Mouse (Mus musculus) layer of hippocampus, adult 18-20 months (tissue): ENCODE measurements around the gene Nfyc. TPM values are rescaled to one million over a fixed set of nuclear protein-coding genes. Genes with fewer than 3 reads are reported as not detected.

ENCODE experiments used
- DNase-seq, 2 experiments: peaks; one replicate each; pipeline ENCODE4 v3.0.0; 2022; ENCODE audit warnings: low spot score in 2 of 2
- total RNA-seq, 2 experiments: library from RNA; stranded (reverse); gene quantifications; 2 replicates each; pipeline ENCODE4 v1.2.3; 2021

The Nfyc gene
- total RNA-seq, 2 experiments from 2014 or later: 44.8 to 46.5 TPM

- peak; percentile 58 to 83 for DNase-seq
Observed at GRCm38 (mm10) chr4:120755299-120755698, 76.1 kb downstream of the Nfyc start.

- no peak for DNase-seq
Observed at GRCm38 (mm10) chr4:120749601-120750000, 81.8 kb downstream of the Nfyc start.

- DNase-seq: no peak
Observed at GRCm38 (mm10) chr4:120747941-120748866, 83.2 kb downstream of the Nfyc start, which contains the start of gene Kcnq4. Kcnq4 (minus strand) TSS chr4:120748612.

GRCm38 (mm10) chr4:120747243-120747792 lies 84.1 kb downstream of the Nfyc start:
- DNase-seq: no peak

- no peak for DNase-seq
Observed at GRCm38 (mm10) chr4:120746552-120747150, 84.7 kb downstream of the Nfyc start.

- no peak for DNase-seq
Observed at GRCm38 (mm10) chr4:120745731-120746551, 85.4 kb downstream of the Nfyc start.

GRCm38 (mm10) chr4:120743636-120744035 lies 87.7 kb downstream of the Nfyc start:
- no peak for DNase-seq

- DNase-seq: peak in 1 of 2 experiments; percentile 42
Observed at GRCm38 (mm10) chr4:120741303-120741702, 90.1 kb downstream of the Nfyc start.

- no peak for DNase-seq
Observed at GRCm38 (mm10) chr4:120734012-120734622, 97.3 kb downstream of the Nfyc start.

- no peak for DNase-seq
Observed at GRCm38 (mm10) chr4:120732737-120733136, 98.6 kb downstream of the Nfyc start.

GRCm38 (mm10) chr4:120731030-120731644 lies 100.2 kb downstream of the Nfyc start:
- DNase-seq: no peak

GRCm38 (mm10) chr4:120730574-120730973 lies 100.8 kb downstream of the Nfyc start:
- no peak for DNase-seq

GRCm38 (mm10) chr4:120730146-120730545 lies 101.2 kb downstream of the Nfyc start:
- no peak for DNase-seq

GRCm38 (mm10) chr4:120729441-120729840 lies 101.9 kb downstream of the Nfyc start:
- DNase-seq: no peak

GRCm38 (mm10) chr4:120727842-120728241 lies 103.5 kb downstream of the Nfyc start:
- no peak for DNase-seq

- no peak for DNase-seq
Observed at GRCm38 (mm10) chr4:120726174-120726573, 105.2 kb downstream of the Nfyc start.

GRCm38 (mm10) chr4:120725516-120726090 lies 105.8 kb downstream of the Nfyc start:
- DNase-seq: no peak

- no peak for DNase-seq
Observed at GRCm38 (mm10) chr4:120721574-120721973, 109.8 kb downstream of the Nfyc start.

- no peak for DNase-seq
Observed at GRCm38 (mm10) chr4:120719152-120719551, 112.2 kb downstream of the Nfyc start.

- peak; percentile 40 to 68 for DNase-seq
Observed at GRCm38 (mm10) chr4:120717591-120717990, 113.8 kb downstream of the Nfyc start.
